Mouse (Mus musculus): ENCODE data around the gene Nudt17.
"Not testable (repeated sequence)": the region's sequence is repeated elsewhere in the genome, so short reads cannot be mapped to it uniquely, and the experiment has no call there.

The Nudt17 gene

GRCm38 (mm10) chr3:96669727-96670468 lies 38.5 kb downstream of the Nudt17 start, which contains the start of gene Ankrd35:
Ankrd35 (plus strand) TSS chr3:96670131.
- DNase-seq (ENCODE audit: extremely low spot score): peak; percentile 85

GRCm38 (mm10) chr3:96668424-96669067 lies 39.8 kb downstream of the Nudt17 start:
- no peak for DNase-seq (ENCODE audit: extremely low spot score)

GRCm38 (mm10) chr3:96667316-96667715 lies 41.0 kb downstream of the Nudt17 start:
- no peak for DNase-seq (ENCODE audit: extremely low spot score)

- no peak for DNase-seq (ENCODE audit: extremely low spot score)
These were observed 41.4 kb downstream of the Nudt17 start for GRCm38 (mm10) chr3:96666916-96667315.

GRCm38 (mm10) chr3:96665732-96666363 lies 42.5 kb downstream of the Nudt17 start:
- not testable (repeated sequence) for DNase-seq (ENCODE audit: extremely low spot score)

- DNase-seq (ENCODE audit: extremely low spot score): peak; percentile 86
These were observed 44.7 kb downstream of the Nudt17 start for GRCm38 (mm10) chr3:96663432-96664239.

- DNase-seq (ENCODE audit: extremely low spot score): no peak
These were observed 45.5 kb downstream of the Nudt17 start for GRCm38 (mm10) chr3:96662731-96663316.

- no peak for DNase-seq (ENCODE audit: extremely low spot score)
These were observed 47.5 kb downstream of the Nudt17 start for GRCm38 (mm10) chr3:96660901-96661300.

Data from embryo, embryonic 9.5 days (tissue).